Mouse (Mus musculus) left cerebral cortex, adult 8-10 months (tissue): ENCODE results near the gene Nhs. TPM values are rescaled to one million over a fixed set of nuclear protein-coding genes. Genes with fewer than 3 reads are reported as not detected.
"Not testable (repeated sequence)": the region's sequence is repeated elsewhere in the genome, so short reads cannot be mapped to it uniquely, and the experiment has no call there.

Experiments
- DNase-seq, 2 experiments: peaks; one replicate each; pipeline ENCODE4 v3.0.0; 2022; ENCODE audit warnings: low spot score in 2 of 2
- total RNA-seq, 4 experiments: library from RNA; stranded (reverse); gene quantifications; 2 replicates each; pipeline ENCODE4 v1.2.4; 2022

Gene Nhs
- total RNA-seq, 4 experiments from 2014 or later: 4.1 to 5.4 (median 4.6) TPM

GRCm38 (mm10) chrX:161943098-161943680 is 216.3 kb downstream of the Nhs start:
- no peak for DNase-seq

- no peak for DNase-seq
These were observed 218.8 kb downstream of the Nhs start for GRCm38 (mm10) chrX:161940696-161941095.

- no peak for DNase-seq
These were observed 232.9 kb downstream of the Nhs start for GRCm38 (mm10) chrX:161926683-161927053.

DNA sequence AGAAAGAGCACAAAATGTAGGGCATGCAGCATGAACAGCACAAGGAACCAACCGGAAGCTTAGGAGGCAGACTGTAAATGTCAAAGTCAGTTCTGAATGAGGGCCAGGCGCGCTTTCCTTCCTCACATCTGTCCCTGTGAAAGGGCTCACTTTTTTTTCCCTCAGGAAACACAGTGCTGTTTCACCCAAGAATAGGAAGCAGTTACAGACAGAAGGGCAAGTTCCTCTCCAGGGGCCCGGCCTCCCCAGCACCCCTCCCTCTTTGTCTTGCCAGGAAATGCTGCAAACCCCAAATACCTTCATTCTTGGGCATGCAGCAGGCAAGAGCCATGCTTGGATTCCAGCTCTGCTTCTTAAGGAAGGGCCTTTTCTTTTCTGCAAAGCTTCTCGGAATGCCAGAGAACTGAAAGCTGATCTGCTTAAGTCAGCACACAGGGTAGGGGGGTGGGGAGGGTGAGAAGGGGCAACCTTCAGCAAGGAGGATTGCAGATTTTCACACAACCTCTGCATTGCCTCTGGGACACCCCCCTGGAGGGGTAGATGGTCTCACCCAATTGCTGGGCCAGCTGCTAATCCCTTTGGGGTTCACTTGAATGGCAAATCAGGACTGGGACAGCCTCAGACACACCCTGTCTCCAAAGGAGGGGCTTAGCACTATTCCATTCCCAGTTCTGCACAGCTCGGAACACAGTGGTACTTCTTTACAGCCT is 233.4 kb downstream of the Nhs start:
- DNase-seq: no peak

- no peak for DNase-seq
These were observed 236.9 kb downstream of the Nhs start for GRCm38 (mm10) chrX:161922655-161923054.

DNA sequence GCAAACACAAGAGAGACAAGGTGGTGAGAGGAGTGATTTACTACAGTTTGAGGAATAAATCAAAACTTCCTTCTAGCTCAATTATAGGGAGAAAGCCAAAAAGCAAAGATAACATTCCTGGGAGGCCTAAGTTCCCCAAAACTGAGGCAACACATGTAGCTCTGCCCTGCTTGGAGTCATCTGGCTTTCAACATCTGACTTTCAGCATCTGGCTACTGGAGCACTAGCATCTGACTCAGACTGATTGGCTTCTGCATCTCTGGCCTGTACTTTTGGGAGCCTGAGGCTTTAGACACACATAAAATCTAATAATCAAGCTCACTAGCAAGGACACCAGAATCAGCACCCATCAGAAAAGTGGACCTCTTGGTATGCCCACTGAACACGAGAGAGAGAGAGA is 237.9 kb downstream of the Nhs start:
- DNase-seq: no peak

DNA sequence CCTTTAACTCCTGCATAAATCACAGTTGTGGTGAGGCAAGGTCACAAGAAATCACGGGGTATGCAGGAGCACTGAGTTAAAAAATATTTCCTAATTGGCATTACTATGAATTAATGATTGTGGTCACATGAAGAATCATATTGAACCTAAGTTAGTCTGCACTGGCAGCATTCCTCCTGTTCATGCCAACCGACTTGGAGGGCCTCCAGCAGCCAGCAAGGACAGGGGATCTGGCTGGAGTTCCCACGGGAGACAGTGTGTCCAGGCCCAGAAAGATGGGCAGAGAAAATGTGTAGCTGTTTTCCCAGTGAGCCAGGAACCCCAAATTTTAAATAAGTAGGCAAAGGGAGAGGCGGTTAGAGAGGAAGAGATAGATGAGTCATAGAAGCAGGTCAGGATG is 249.6 kb downstream of the Nhs start:
- DNase-seq: no peak

GRCm38 (mm10) chrX:161908652-161909403 is 250.7 kb downstream of the Nhs start:
- peak in 1 of 2 experiments; percentile 10 for DNase-seq

- no peak for DNase-seq
These were observed 251.6 kb downstream of the Nhs start for GRCm38 (mm10) chrX:161907595-161908592.

GRCm38 (mm10) chrX:161894442-161894841 is 265.1 kb downstream of the Nhs start:
- DNase-seq: no peak

DNA sequence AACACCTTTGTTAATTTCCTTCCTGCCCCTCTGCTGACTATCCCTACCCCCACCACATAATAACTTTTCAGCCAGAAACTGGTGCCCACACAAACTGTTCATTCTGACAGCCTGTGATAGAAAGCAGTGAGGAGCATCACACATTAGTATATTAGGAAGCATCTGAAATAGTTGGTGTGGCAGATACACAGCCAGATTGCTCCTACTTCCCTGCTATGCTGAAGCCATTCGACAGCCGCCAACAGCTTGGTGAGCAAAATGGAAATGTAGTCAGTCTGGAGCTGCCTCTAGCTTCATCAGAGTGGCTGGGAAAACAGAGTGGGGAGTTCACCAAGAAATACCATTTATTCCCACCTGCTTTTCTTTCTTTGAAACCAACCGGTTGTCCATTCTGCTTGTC is 275.9 kb downstream of the Nhs start:
- DNase-seq: no peak

- DNase-seq: no peak
These were observed 282.4 kb downstream of the Nhs start for GRCm38 (mm10) chrX:161877123-161877522.

DNA sequence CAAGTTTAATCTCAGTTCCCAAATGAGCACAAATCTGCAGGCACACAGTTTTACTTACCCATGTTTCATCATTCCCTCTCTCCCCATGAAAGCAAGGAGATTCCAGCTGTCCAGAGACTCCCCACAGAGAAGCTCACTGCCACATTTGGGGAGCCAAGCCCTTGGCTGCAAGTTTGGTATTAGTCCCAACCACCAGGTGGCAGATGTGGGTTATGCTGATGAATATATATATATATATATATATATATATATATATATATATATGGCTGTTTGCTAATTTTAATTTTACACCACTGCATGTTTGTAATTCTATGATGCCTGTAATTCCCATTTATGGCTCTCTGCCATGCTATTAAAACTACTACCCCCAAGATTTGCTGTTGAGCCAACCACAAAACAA is 286.0 kb downstream of the Nhs start:
- no peak for DNase-seq

DNA sequence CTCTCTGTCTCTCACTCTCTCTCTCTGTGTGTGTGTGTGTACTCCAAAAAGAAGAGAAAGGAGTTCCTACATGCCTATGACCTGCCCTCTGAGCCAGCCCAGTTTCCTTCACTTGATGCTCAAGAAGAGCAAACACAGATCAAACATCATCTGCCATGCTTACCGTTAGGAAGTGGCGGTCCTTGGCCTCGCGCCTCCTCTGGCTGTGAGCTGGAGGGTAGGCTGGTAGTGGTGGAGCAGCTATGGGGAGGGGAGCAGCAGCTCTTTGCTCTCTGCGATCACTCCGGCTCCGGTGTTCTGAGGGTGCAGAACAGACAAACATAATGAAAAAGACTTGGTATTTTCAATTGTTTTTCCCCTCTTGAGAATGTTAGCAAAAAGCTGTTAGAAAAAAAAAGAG is 288.2 kb downstream of the Nhs start:
- DNase-seq: no peak

DNA sequence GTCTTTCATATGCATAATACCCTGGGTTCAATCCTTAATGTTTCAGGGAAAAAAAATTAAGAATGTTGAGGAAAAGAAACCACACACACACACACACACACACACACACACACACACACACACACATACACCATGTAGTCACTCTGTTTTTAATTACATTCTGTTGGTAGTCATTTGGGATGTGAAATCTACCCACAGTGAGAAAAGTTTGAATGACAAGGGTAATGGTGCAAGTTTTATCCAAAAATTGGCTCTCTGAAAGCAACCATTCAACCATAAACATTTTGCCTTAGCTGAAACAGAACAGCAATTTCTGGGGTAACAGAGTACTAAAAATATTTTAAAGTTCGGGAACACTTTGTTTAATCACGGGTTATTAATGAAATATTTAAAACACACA is 303.9 kb downstream of the Nhs start:
- no peak for DNase-seq

DNA sequence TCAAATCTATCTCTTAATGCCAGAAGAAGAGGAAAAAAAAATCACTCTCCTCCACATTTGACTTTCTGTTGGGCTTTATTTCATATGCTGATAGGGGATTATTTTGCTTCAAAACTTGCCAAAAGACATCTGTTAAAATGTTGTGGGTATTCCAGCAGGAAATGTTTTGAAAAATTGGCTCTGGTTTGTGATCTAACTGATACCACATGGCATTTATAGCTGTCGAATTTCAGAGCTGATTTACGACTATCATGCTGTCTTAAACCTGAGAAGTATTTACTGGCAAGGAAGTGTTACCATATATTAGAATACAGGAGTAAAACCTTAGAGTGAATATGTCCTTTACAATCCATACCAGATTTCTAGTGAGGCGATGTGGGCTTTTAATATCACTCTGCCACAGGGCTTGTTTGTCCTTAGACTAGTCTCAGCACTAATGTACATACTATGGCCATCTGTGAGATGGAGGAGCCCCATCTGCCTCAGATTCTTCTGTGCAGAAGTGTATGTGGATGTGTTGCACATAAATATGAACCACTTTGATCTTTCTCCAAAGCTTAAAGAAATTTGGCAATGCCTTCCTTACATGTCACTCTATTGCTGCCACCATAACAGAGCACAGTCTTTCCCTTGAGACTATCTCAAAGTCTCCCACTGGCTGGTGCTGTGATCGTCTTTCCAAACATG is 305.8 kb downstream of the Nhs start:
- no peak for DNase-seq

DNA sequence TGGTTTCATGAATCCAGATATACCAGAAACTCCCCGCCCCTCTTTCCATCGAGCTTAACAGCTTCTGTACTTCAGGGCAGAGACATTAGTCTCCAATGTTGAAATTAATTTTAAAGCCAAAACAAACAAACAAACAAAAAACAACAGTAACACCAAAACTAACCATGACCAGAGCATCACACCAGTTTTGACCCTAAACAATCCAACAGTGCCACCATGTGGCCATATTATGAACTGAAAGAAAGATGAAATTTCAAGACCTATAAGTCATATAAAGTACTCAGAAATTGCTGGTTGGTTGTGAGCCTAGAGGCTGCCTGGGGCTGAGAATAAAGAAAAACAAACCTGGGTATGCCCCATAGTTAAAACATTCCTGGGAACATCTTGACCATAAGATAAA is 333.3 kb downstream of the Nhs start:
- DNase-seq: not testable (repeated sequence)

DNA sequence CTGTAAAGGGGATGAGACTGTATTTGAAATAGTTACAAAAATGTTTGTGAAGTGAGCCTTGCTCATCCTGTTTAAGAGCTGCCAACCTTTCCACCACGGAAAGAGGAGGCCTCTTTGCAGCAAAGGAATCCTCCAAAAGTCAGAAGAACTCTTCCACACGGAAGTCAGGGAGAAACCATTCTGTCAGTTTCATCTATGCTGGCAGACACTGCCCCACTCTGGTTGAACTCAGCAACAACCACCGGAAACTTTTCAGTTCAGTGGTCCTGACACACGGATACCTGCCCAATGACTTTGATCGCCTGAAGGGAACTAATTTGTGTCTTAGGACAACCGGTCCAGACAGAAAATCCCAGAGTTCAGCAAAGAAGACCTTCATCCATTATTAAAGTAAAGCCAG is 369.3 kb downstream of the Nhs start:
- DNase-seq: peak in 1 of 2 experiments; percentile 12
